Mouse (Mus musculus) forebrain, postnatal 0 days (tissue): ENCODE measurements at regions not wholly inside any gene's neighbourhood (a gene's known extent, or its start where the extent isn't known, plus 50 kb on each side); places are given as distances from the start of the nearest gene placed in this dataset.

ENCODE experiments used
- ATAC-seq: fragments of 200-750 bp; cut with Nextera tagmentation; 2 replicates; pipeline ENCODE4 v1.8.0; 2017; ENCODE audit warnings: mild to moderate bottlenecking, moderate library complexity
- DNase-seq: peaks from one replicate; pipeline ENCODE4 v3.0.0-alpha.2; 2015
- H3K27ac ChIP-seq: fragments of 300-500 bp; sonication (generic); 2 replicates; pipeline ENCODE4 v1.5.1; 2014; ENCODE audit warnings: low read depth, mild to moderate bottlenecking, antibody characterized with exemption, low read length, moderate library complexity, mixed read lengths
- H3K27me3 ChIP-seq: fragments of 300-500 bp; sonication (generic); 2 replicates; pipeline ENCODE4 v1.6.1; 2014; ENCODE audit warnings: mild to moderate bottlenecking, low read length, mixed read lengths; ENCODE audit not compliant: insufficient read depth
- H3K36me3 ChIP-seq: fragments of 300-500 bp; sonication (generic); 2 replicates; pipeline ENCODE4 v1.6.1; 2014; ENCODE audit warnings: mild to moderate bottlenecking, moderate library complexity; ENCODE audit not compliant: insufficient read depth
- H3K4me1 ChIP-seq: fragments of 300-500 bp; sonication (generic); 2 replicates; pipeline ENCODE4 v1.6.1; 2014; ENCODE audit warnings: antibody characterized with exemption; ENCODE audit not compliant: insufficient read depth
- H3K4me2 ChIP-seq: fragments of 300-500 bp; sonication (generic); 2 replicates; pipeline ENCODE4 v1.6.1; 2014; ENCODE audit warnings: low read depth, mild to moderate bottlenecking, moderate library complexity
- H3K4me3 ChIP-seq: fragments of 300-500 bp; sonication (generic); 2 replicates; pipeline ENCODE4 v1.5.1; 2014; ENCODE audit warnings: low read depth, low read length, mixed read lengths
- H3K9ac ChIP-seq: fragments of 300-500 bp; sonication (generic); 2 replicates; pipeline ENCODE4 v1.6.1; 2014; ENCODE audit warnings: mild to moderate bottlenecking
- H3K9me3 ChIP-seq: fragments of 300-500 bp; sonication (generic); 2 replicates; pipeline ENCODE4 v1.6.1; 2016; ENCODE audit warnings: low read length
- CTCF ChIP-seq: sonication (generic); IDR thresholded peaks from 2 replicates; pipeline ENCODE4 v1.5.1; 2016; ENCODE audit warnings: antibody characterized with exemption, control low read depth, low read depth
- WGBS: fragments of 180-500 bp; shearing (Covaris S2); extraction: QIAGEN DNeasy Blood & Tissue Kit; methylation state at CpG from one replicate; pipeline ENCODE4 v1.1.7; 2014; 5-methylcytosine and 5-hydroxymethylcytosine counted together

- H3K4me1 ChIP-seq = no peaks in the 10 kb centered on the region
- ATAC-seq (peak; percentile 60; the same call in 1 of the 2 replicates), DNase-seq (peak; percentile 64)
- TF ChIP-seq CTCF = peak; percentile 69
- H3K27ac ChIP-seq = no peak overlapping the region
- no peaks in the 10 kb centered on the region for H3K36me3 ChIP-seq
- no peak overlapping the region for H3K9ac ChIP-seq
- WGBS = 15% methylated on average over 5 of the region's 5 CpGs
- H3K27me3 ChIP-seq = no peaks in the 10 kb centered on the region
- H3K9me3 ChIP-seq = no peaks in the 10 kb centered on the region
- no peak overlapping the region for H3K4me2 ChIP-seq
- H3K4me3 ChIP-seq = no peak overlapping the region
Observed at GRCm38 (mm10) chrX:107477066-107477465, 73.9 kb upstream of the Itm2a start.

DNA sequence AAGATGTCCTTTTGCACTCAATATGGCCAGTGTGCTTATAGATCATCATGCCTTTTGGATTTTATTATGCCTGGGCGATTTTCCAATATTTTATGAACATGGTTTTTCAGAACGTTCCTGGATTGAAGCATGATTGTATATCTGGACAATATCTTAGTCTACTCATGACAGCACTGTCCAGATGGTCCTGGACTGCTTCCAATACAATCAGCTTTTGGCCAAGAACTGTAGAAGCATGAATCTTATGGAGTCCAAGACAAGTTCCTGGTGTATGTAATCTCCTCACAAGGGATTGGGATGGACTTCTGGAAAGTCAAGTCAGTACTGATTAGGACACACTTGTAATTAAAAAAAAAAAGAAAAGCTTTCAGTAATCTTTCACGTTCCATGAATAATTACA lies 66.1 kb upstream of the Itm2a start:
- ATAC-seq = no peak
- peak; percentile 1 for DNase-seq
- TF ChIP-seq CTCF = no peak
- no peak overlapping the region for H3K4me3 ChIP-seq
- WGBS = 68% methylated on average over 3 of the region's 3 CpGs
- no peaks in the 10 kb centered on the region for H3K4me1 ChIP-seq
- no peak overlapping the region for H3K4me2 ChIP-seq
- no peaks in the 10 kb centered on the region for H3K27me3 ChIP-seq
- no peak overlapping the region for H3K27ac ChIP-seq
- no peak overlapping the region for H3K9ac ChIP-seq
- no peaks in the 10 kb centered on the region for H3K9me3 ChIP-seq
- H3K36me3 ChIP-seq = no peaks in the 10 kb centered on the region
